Mouse (Mus musculus) olfactory bulb, adult 2 months (tissue): Measurements from ENCODE around the gene Zbtb38.

Experiments used
- CTCF ChIP-seq: fragments of 200-500 bp; IDR thresholded peaks from 2 replicates; pipeline ENCODE4 v1.5.1; 2012; ENCODE audit warnings: low read depth, mild to moderate bottlenecking, low read length, moderate library complexity; ENCODE audit not compliant: insufficient read depth
- POLR2A ChIP-seq: fragments of 200-500 bp; IDR thresholded peaks from 2 replicates; pipeline ENCODE4 v1.6.1; 2012; ENCODE audit warnings: mild to moderate bottlenecking, low read depth, low read length, moderate library complexity; ENCODE audit not compliant: insufficient read depth

DNA sequence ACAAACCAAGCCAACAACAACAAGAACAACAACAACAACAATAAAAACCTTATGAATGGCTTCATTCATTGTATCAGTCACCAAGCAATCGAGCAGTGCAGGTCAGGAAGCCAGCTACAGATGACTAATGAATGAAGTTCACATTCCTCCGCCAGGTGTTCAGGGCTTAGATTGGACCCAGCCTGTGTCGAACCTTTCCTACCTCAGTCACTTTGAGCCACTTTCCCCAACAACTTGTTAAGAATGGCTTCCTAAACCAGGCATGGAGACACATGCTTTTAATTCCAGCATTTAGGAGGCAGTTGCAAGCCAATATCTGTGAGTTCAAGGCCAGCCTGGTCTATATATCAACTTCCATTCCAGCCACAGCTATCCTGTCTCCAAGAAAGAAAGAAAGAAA, 116.7 kb downstream of the Zbtb38 start:
- TF ChIP-seq CTCF (no peak), POLR2A (no peak)
